In genomic region chr3:153774568-153774967, GRCm38 (mm10) we compare ENCODE assay signal across 22 mouse cellular contexts. TPM values are rescaled to one million over a fixed set of nuclear protein-coding genes. Genes with fewer than 3 reads are reported as not detected.
DNase-seq lines count a peak whose midpoint lies in the region; ATAC-seq and TF ChIP-seq lines count a peak whose summit lies in the region.
"Had no signal": no experiment of that assay in that cellular context is flagged by ENCODE, and none has a peak within 500 bp of the region (broad histone marks: within the 10 kb centered on the region; RNA-seq: fewer than 3 reads in every experiment).

No protein-coding gene starts in this region.

- WGBS in heart, embryonic 12.5 days: 87% methylated on average over 3 of the region's 3 CpGs
- 79% methylated on average over 3 of the region's 3 CpGs for WGBS in heart, embryonic 11.5 days (ENCODE audit: insufficient replicate concordance)
- WGBS in liver, embryonic 13.5 days (ENCODE audit: insufficient replicate concordance): 78% methylated on average over 3 of the region's 3 CpGs
- 91% methylated on average over 3 of the region's 3 CpGs for WGBS in liver, postnatal 0 days (ENCODE audit: insufficient replicate concordance)
- WGBS in cerebellum, adult 2 months: 85% methylated on average over 3 of the region's 3 CpGs
- WGBS in forebrain, embryonic 16.5 days: 79% methylated on average over 3 of the region's 3 CpGs

- TF ChIP-seq EP300 in liver, postnatal 0 days (IDR thresholded peaks at IDR 0.05; ENCODE audit: low read depth): no peak

- no peaks in the 10 kb centered on the region for H3K36me3 ChIP-seq in heart, embryonic 12.5 days
- H3K36me3 ChIP-seq in heart, embryonic 11.5 days (ENCODE audit: control insufficient read depth, insufficient read depth, low read length): no peaks in the 10 kb centered on the region
- no peaks in the 10 kb centered on the region for H3K36me3 ChIP-seq in liver, embryonic 13.5 days
- no peaks in the 10 kb centered on the region for H3K36me3 ChIP-seq in liver, postnatal 0 days (replicated peaks; ENCODE audit: insufficient read depth, low read length)
- H3K36me3 ChIP-seq in forebrain, embryonic 16.5 days (ENCODE audit: control insufficient read depth, insufficient read depth): no peaks in the 10 kb centered on the region
- H3K36me3 ChIP-seq: embryonic facial prominence, embryonic 12.5 days; G1E; heart, embryonic 13.5 days; hindbrain, embryonic 15.5 days had no signal

- peaks cover 20% of the 10 kb centered on the region for H3K4me1 ChIP-seq in heart, embryonic 12.5 days (replicated peaks)
- peaks cover 7% of the 10 kb centered on the region; the same call in 1 of the 2 replicates for H3K4me1 ChIP-seq in heart, embryonic 11.5 days (ENCODE audit: control insufficient read depth, insufficient read depth, low read length)
- peaks cover 65% of the 10 kb centered on the region for H3K4me1 ChIP-seq in liver, embryonic 13.5 days (replicated peaks)
- peaks cover 10% of the 10 kb centered on the region; the same call in 1 of the 2 replicates for H3K4me1 ChIP-seq in liver, postnatal 0 days (ENCODE audit: insufficient read depth)
- no peaks in the 10 kb centered on the region for H3K4me1 ChIP-seq in cerebellum, adult 2 months (ENCODE audit: control insufficient read depth, insufficient read depth, low read length)
- H3K4me1 ChIP-seq in forebrain, embryonic 16.5 days (replicated peaks; ENCODE audit: control insufficient read depth, insufficient read depth, low read length): no peaks in the 10 kb centered on the region
- H3K4me1 ChIP-seq: embryonic facial prominence, embryonic 12.5 days; forebrain, embryonic 13.5 days; hindbrain, embryonic 15.5 days had no signal

- H3K27me3 ChIP-seq in heart, embryonic 12.5 days (replicated peaks): 0 out of 2 replicates have a peak, but pooled peaks cover 4% of the 10 kb centered on the region
- H3K27me3 ChIP-seq in heart, embryonic 11.5 days (ENCODE audit: control insufficient read depth, insufficient read depth, low read length): no peaks in the 10 kb centered on the region; the same call in 1 of the 2 replicates
- no peaks in the 10 kb centered on the region for H3K27me3 ChIP-seq in liver, embryonic 13.5 days
- no peaks in the 10 kb centered on the region for H3K27me3 ChIP-seq in liver, postnatal 0 days (ENCODE audit: insufficient read depth, low read length)
- H3K27me3 ChIP-seq in cerebellum, adult 2 months (ENCODE audit: control insufficient read depth, insufficient read depth, low read length): no peaks in the 10 kb centered on the region
- H3K27me3 ChIP-seq in forebrain, embryonic 16.5 days (replicated peaks; ENCODE audit: control insufficient read depth, insufficient read depth, low read length): no peaks in the 10 kb centered on the region
- H3K27me3 ChIP-seq: embryonic facial prominence, embryonic 12.5 days; forebrain, embryonic 13.5 days; hindbrain, embryonic 15.5 days had no signal

- TF ChIP-seq POLR2A in cerebellum, adult 2 months (IDR thresholded peaks at IDR 0.05; ENCODE audit: borderline replicate concordance, insufficient read depth, low read length): no peak

- no peak overlapping the region for H3K27ac ChIP-seq in heart, embryonic 12.5 days (ENCODE audit: poor library complexity, severe bottlenecking)
- no peak overlapping the region for H3K27ac ChIP-seq in heart, embryonic 11.5 days (ENCODE audit: low read depth, low read length)
- peak overlapping the region; percentile 68 for H3K27ac ChIP-seq in liver, embryonic 13.5 days
- no peak overlapping the region for H3K27ac ChIP-seq in liver, postnatal 0 days (ENCODE audit: low read depth)
- no peak overlapping the region for H3K27ac ChIP-seq in cerebellum, adult 2 months (ENCODE audit: insufficient read depth, low read length)
- H3K27ac ChIP-seq in forebrain, embryonic 16.5 days (ENCODE audit: low read length): no peak overlapping the region
- H3K27ac ChIP-seq: embryonic facial prominence, embryonic 12.5 days; forebrain, embryonic 13.5 days; heart, adult 2 months; heart, embryonic 13.5 days; hindbrain, embryonic 15.5 days had no signal

- no peak overlapping the region for H3K4me3 ChIP-seq in heart, embryonic 12.5 days
- H3K4me3 ChIP-seq in heart, embryonic 11.5 days (ENCODE audit: low read depth, low read length): no peak overlapping the region
- no peak overlapping the region for H3K4me3 ChIP-seq in liver, embryonic 13.5 days (replicated peaks)
- H3K4me3 ChIP-seq in liver, postnatal 0 days (ENCODE audit: low read depth, low read length): no peak overlapping the region
- H3K4me3 ChIP-seq in cerebellum, adult 2 months (replicated peaks; ENCODE audit: insufficient read depth, low read depth, low read length): no peak overlapping the region
- no peak overlapping the region for H3K4me3 ChIP-seq in forebrain, embryonic 16.5 days (replicated peaks; ENCODE audit: low read length)
- H3K4me3 ChIP-seq: embryonic facial prominence, embryonic 12.5 days; forebrain, embryonic 13.5 days; heart, adult 2 months; heart, embryonic 13.5 days; hindbrain, embryonic 15.5 days had no signal

- H3K9ac ChIP-seq in heart, embryonic 12.5 days: no peak overlapping the region
- no peak overlapping the region for H3K9ac ChIP-seq in heart, embryonic 11.5 days (ENCODE audit: low read depth, low read length)
- peak overlapping the region; percentile 39 for H3K9ac ChIP-seq in liver, embryonic 13.5 days
- no peak overlapping the region for H3K9ac ChIP-seq in liver, postnatal 0 days (replicated peaks)
- H3K9ac ChIP-seq in forebrain, embryonic 16.5 days (replicated peaks; ENCODE audit: low read depth, low read length): no peak overlapping the region
- H3K9ac ChIP-seq: embryonic facial prominence, embryonic 12.5 days; forebrain, embryonic 13.5 days; heart, embryonic 13.5 days; hindbrain, embryonic 15.5 days had no signal

- no peak for TF ChIP-seq CTCF in liver, postnatal 0 days (IDR thresholded peaks at IDR 0.05; ENCODE audit: low read depth)
- no peak for TF ChIP-seq CTCF in cerebellum, adult 2 months (IDR thresholded peaks at IDR 0.05; ENCODE audit: borderline replicate concordance, insufficient read depth, low read depth, low read length)

- peak; percentile 87 for ATAC-seq in heart, embryonic 12.5 days (ENCODE audit: insufficient number of reproducible peaks, low FRiP score)
- no peak; the same call in 1 of the 2 replicates for ATAC-seq in heart, embryonic 11.5 days (replicated peaks; ENCODE audit: insufficient number of reproducible peaks, low FRiP score, low TSS enrichment)
- peak; percentile 60 for ATAC-seq in erythroid progenitor cell, adult 5-6 weeks (replicated peaks; ENCODE audit: low FRiP score, poor library complexity, severe bottlenecking)
- ATAC-seq in liver, embryonic 13.5 days (ENCODE audit: low read depth): peak; percentile 90
- ATAC-seq in liver, postnatal 0 days: peak; percentile 84
- no peak for ATAC-seq in forebrain, embryonic 16.5 days
- ATAC-seq: CD4-positive, CD25-positive, alpha-beta regulatory T cell, adult 4 months; forebrain, embryonic 13.5 days had no signal

- DNase-seq in liver, embryonic 13.5 days: peak; percentile 33
- DNase-seq in liver, postnatal 0 days: no peak
- no peak for DNase-seq in cerebellum, adult 2 months
- no peak for DNase-seq in left cerebral cortex, adult 11 months (ENCODE audit: low spot score)
- DNase-seq: adrenal gland, adult 8-10 months; adrenal gland, postnatal 36 days; B cell, adult 2 months; cerebellum, adult 11 months; cerebellum, adult 9-10 months; cerebellum, postnatal 25 days; heart, adult 2 months; heart, postnatal 36 days had no signal

- no peak overlapping the region for H3K4me2 ChIP-seq in heart, embryonic 12.5 days
- no peak overlapping the region for H3K4me2 ChIP-seq in heart, embryonic 11.5 days
- 0 out of 2 replicates have a peak overlapping the region, but pooled peaks have one; percentile 6 for H3K4me2 ChIP-seq in liver, embryonic 13.5 days
- no peak overlapping the region for H3K4me2 ChIP-seq in liver, postnatal 0 days (ENCODE audit: low read depth, low read length)
- H3K4me2 ChIP-seq in forebrain, embryonic 16.5 days (ENCODE audit: low read length): no peak overlapping the region
- H3K4me2 ChIP-seq: embryonic facial prominence, embryonic 12.5 days; forebrain, embryonic 13.5 days; heart, embryonic 13.5 days; hindbrain, embryonic 15.5 days had no signal

- no peaks in the 10 kb centered on the region for H3K9me3 ChIP-seq in heart, embryonic 12.5 days (replicated peaks)
- H3K9me3 ChIP-seq in heart, embryonic 11.5 days (replicated peaks; ENCODE audit: control insufficient read depth, low read length): no peaks in the 10 kb centered on the region
- H3K9me3 ChIP-seq in liver, embryonic 13.5 days (replicated peaks): no peaks in the 10 kb centered on the region
- no peaks in the 10 kb centered on the region for H3K9me3 ChIP-seq in liver, postnatal 0 days (ENCODE audit: low read length)
- H3K9me3 ChIP-seq in forebrain, embryonic 16.5 days (ENCODE audit: control insufficient read depth, low read length): no peaks in the 10 kb centered on the region
- H3K9me3 ChIP-seq: embryonic facial prominence, embryonic 12.5 days; forebrain, embryonic 13.5 days; G1E; heart, embryonic 13.5 days; hindbrain, embryonic 15.5 days had no signal

RNA-seq across cellular contexts. Expression of gene St6galnac3, which starts 49.6 kb away (rescaled TPM):
- 27.0 and 27.4 TPM in 2 replicates for polyA plus RNA-seq in heart, embryonic 12.5 days (2016; fragmentation: Nextera tagmentation; extraction: Ambion mirVana)
- 29.6 and 33.6 TPM in 2 replicates for polyA plus RNA-seq in heart, embryonic 11.5 days (2014; fragmentation: Nextera tagmentation; extraction: Ambion mirVana)
- 4.3 and 5.4 TPM in 2 replicates for total RNA-seq in erythroid progenitor cell, adult 5-6 weeks (2015; ENCODE audit: low replicate concordance)
- total RNA-seq in erythroid progenitor cell, adult 5-6 weeks (2017; ENCODE audit: low replicate concordance): 4.6 and 10.7 TPM in 2 replicates
- 8.3 and 9.6 TPM in 2 replicates for polyA plus RNA-seq in liver, embryonic 13.5 days (2015; fragmentation: Nextera tagmentation; extraction: Ambion mirVana)
- polyA plus RNA-seq in liver, postnatal 0 days (2015; fragmentation: Nextera tagmentation; extraction: Ambion mirVana): 4.5 and 5.0 TPM in 2 replicates
- polyA plus RNA-seq in cerebellum, adult 2 months (2012; rRNA removed): 11.9 and 14.6 TPM in 2 replicates
- polyA plus RNA-seq in forebrain, embryonic 16.5 days (2015; fragmentation: Nextera tagmentation; extraction: Ambion mirVana): 23.5 and 23.7 TPM in 2 replicates

Comparison
In these comparisons a context has a peak if more than half of its experiments do, and no peak if none do; other contexts are left out.
1. ATAC-seq: peak in heart, embryonic 12.5 days (single experiment), erythroid progenitor cell, adult 5-6 weeks (single experiment), liver, embryonic 13.5 days (single experiment) and liver, postnatal 0 days (single experiment); none in heart, embryonic 11.5 days (single experiment) and forebrain, embryonic 16.5 days (single experiment).